Mouse (Mus musculus) liver, embryonic 14.5 days (tissue): ENCODE data around the gene Cd36.

Experiments used
- CTCF ChIP-seq: IDR thresholded peaks from 2 replicates; pipeline ENCODE4 v1.5.1; 2016; ENCODE audit warnings: antibody characterized with exemption, low read depth, control low read depth
- EP300 ChIP-seq: IDR thresholded peaks from 2 replicates; pipeline ENCODE4 v1.6.1; 2016; ENCODE audit warnings: antibody characterized with exemption, low read depth

DNA sequence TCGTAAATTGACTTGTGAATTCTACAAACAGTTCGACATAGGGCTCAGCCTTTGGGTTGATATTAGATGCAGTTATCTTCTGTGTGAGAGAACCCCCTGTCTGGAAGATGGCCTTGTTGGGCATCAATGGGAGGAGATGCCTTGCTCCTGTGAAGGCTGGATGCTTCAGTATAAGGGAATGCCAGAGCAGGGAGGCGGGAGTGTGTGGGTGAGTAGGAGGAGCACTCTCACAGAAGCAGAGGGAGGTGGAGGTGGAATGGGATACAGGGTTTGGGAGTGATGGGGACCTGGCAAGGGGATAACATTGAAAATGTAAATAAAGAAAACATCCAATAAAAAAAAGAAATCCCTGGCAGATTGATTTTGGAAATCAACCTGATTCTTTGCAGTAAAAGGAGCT, 35.0 kb upstream of the Cd36 start:
- TF ChIP-seq CTCF (no peak), EP300 (no peak)
